Mouse (Mus musculus) gastrocnemius, adult 8-10 months (tissue): ENCODE data around the gene Slc6a11. TPM values are rescaled to one million over a fixed set of nuclear protein-coding genes. Genes with fewer than 3 reads are reported as not detected.

Source experiments
- DNase-seq, 2 experiments: peaks; one replicate each; pipeline ENCODE4 v3.0.0; 2022; ENCODE audit warnings: low spot score in 2 of 2
- total RNA-seq, 4 experiments: library from RNA; stranded (reverse); gene quantifications; 2 replicates each; pipeline ENCODE4 v1.2.4; 2022

Gene Slc6a11
- under 1 TPM in 1 of 4 experiments, not detected in 3; 0.20 TPM for total RNA-seq

DNA sequence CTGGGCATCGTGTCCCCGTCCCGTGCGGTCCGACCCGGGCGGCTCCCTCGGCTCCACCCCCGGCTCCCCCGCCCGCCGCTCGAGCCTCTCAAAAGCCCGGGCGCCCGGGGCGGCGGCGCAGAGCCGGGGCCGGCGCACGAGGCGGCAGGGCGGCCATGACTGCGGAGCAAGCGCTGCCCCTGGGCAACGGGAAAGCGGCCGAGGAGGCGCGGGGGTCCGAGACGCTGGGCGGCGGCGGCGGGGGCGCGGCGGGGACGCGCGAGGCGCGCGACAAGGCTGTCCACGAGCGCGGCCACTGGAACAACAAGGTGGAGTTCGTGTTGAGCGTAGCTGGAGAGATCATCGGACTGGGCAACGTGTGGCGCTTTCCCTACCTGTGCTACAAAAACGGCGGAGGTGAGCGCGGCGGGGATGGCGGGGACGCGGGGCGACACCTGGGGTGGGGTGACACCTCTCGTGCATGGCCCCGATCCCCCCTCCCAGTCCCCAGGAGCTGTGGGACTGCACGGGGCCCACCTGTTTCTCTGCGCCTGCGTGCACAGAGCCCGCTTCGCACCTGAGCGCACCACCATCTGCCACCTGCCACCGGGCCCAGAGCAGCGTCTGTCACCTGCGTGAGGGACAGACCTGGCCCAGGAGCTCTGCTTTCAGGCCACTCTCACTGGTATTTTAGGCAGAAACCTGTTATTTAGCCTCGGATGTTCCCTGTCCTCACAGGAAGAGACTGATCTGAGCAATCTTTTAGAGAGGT lies at the start of gene Slc6a11:
Gene Slc6a11, plus strand, starts transcription at position 120 of the 751 bp plus-strand sequence.
- no peak for DNase-seq

DNA sequence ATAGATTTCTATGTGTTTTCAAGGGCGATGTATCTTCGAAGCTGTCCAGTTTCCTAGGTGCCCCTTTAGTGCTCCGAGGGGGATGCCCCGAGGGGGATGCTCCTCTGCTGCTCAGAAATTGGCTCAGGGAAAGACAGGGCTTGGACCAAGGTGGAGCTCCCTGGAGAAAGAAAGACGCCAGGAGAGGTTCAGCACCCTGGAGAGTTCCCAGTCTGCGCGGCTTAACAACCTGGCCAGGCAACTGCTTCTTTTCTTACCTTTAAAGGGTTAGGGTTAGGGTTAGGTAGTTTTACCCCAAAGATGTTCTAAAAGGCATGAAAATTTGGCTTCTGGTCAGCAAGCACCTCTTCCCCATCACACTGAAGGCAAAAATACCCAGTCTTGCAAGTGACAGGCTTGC lies 43.9 kb upstream of the Slc6a11 start:
- DNase-seq, result no peak

DNA sequence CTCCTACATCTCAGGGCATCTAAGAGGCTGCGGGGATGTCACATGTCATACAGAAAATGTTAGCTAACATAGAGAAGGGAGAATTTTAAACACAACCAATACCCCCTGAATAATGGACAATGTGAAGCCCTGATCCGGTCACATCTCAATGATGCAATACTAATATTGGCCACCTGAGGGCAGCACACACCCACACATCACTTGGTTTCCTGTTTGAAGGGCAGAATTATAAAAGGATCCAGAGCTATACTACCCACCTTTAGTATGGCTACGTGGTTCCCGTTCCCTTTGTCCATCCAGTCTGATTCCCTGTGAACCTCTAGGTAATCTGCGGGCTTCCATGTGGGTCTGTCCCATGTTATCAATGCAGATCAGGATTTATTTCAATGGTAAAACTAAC lies 41.4 kb upstream of the Slc6a11 start:
- peak in 1 of 2 experiments; percentile 16 for DNase-seq

DNA sequence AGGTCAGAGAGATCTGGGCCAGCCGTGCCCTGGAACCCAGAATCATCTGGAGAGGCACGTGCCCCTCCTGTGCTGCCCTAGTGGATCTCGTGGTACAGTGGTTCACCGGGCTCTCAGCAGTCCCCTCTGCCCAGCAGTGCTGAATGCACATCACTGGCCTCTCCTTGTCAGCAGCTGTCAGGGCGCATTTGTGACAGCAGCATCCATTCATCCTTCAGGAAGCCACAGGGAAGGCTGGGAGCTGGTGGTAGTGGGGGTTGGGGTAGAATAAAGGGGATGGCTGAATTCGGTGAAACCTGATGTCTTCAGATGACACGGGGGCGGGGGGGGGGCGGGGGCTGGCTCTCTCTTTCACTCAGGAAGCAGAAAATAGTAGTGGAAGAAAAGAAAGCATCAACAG lies 38.8 kb upstream of the Slc6a11 start:
- DNase-seq, result no peak

DNA sequence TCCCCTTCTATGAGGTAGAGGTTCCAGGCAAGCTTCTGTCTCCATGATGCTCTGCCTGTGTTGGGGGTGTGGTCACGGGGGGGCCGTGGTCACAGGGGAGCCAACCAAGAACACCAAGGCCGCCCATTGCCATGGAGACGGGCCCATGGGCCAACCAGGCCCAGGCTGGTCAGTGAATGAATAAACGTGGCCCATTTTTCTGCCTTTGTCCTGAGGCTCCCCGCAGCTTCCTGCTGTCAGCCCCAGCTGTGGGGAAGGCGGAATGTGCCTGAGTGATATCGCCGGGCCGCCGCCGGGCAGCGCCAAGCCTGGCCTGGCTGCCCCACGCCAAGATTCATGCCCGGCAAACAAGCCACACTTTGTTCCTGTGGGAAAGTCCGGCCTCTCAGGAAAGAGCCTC lies 36.8 kb upstream of the Slc6a11 start:
- no peak for DNase-seq

DNA sequence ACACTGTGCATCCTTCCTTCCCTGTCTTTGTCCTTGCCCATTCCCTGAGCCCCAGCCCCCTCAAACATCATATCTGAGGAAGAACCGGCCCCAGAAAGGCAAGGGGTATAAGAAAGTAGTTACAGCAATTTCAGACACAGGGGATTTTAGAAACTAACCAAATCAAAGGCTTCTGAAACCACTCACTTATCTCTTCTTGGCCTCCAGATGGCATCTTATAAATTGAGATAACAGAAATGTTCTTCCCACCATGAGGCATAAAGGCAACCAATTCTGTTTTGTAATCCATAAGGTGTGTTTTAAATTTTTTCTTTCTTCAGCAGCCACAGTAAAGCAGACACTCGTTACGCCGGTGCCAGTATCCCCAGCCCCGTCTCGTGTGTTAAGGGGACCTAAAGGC lies 34.5 kb upstream of the Slc6a11 start:
- DNase-seq, result no peak

DNA sequence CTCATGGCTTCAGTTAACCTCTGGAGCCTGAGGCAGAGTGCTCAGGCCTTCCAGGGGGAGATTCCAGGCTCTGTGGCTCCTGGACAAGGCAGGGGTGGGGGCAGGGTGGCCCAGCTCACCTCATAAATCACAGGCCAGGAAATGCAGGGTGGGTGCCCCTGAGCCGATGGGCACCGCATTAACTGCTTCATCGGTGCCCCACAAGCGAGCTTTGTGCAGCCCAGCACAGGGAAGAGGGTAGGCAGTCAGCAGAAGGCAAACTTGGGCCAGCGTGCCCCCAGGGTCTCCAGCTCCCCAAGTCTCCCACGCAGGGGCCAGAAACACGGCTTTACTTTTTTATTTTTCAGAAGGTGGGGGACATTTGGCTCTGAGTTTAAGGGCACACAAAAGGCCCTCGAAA lies 29.1 kb upstream of the Slc6a11 start:
- DNase-seq, result no peak

DNA sequence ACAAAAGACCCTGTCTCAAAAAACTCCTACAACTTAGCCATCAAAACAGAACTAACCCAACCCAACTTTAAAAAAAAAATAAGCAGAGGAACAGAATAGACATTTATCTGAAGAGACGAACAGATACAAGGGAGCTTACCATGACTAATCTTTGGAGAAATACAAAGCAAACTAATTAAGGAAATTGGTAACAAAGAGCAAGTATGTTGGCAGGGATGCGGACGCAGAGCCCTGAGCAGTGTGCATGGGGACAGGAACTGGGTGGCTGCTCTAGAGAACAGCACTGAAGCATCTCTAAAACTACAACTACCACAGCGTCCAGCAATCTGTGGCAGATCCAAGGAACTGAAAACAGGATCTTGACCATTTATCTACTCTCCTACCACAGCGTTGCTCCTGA lies 11.5 kb upstream of the Slc6a11 start:
- no peak for DNase-seq

DNA sequence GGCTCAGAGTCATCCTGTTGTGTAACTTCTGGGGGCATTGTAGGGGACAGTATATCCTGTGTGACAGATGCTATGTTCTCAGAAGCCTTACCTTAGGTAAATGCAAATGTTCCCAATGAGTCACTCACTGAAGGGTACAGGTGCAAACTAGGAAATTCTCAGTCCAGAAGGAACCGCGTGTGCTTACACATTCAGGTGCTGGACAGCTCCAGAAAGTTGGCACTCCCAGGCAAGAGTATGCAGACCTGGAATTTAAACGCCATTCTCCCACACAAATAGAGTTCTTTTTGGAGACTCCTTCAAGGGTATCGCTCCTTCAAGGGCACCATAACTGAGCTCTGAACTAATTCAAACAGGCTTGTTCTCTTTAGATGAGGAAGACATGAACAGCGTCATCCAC lies 5.5 kb upstream of the Slc6a11 start:
- DNase-seq, result no peak

DNA sequence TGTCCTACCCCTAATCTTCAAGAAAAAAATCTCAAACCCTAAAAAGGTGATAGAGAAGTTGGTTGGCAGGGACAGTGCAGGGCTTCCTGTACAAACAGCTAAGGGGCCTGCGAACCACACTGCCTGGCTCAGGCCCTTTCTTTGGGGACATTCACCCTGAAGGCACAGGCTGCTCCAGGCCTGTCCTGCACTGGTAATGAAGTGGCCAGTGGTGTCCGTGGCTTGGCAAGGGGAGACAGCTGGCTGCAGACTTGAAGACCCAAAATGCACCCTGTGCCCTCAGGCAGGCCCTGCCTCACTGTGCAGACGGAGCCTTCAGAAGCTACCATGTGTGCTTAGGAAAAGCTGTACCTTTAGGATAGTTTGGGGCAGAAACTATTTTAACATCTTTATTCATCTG lies 1.4 kb downstream of the Slc6a11 start:
- no peak for DNase-seq

DNA sequence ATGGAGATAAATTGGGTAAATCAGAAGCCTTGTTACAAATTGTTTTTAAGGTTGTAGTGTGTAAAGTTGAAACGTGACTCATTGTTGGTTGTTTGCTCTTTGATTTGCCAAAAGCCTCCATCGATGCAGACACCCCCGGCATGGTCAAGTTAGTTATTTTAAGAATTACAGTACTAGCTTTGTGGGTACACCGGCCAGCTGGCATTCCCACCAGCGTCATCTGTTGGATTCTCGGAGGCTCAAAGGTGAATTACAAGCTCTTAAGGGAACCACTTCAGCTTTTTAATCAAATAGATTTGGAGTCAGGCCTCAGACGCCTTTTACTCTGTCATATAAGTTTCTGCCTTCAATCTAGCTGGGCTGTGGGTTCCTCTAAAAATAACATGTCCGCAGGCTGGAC lies 1.9 kb downstream of the Slc6a11 start:
- no peak for DNase-seq

DNA sequence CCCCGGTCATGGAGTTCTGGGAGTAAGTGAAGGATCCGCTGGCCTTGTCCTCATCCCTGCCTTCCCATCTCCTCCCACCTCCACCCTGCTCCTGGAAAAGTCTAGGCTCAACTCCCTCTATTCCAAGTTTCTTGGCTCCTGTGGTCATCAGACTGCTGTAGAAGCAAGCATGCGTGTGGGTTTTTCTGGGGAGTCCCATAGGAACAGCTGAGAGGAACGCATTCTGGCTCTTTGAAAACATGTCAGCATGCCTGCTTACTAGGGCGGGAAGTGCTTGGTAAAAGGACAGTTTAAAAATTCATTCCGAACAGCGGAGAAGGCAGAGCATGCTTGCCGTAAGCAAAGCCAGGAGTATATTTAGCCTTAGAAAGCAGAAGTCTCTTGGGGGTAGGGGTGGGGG lies 7.9 kb downstream of the Slc6a11 start:
- DNase-seq, result no peak

DNA sequence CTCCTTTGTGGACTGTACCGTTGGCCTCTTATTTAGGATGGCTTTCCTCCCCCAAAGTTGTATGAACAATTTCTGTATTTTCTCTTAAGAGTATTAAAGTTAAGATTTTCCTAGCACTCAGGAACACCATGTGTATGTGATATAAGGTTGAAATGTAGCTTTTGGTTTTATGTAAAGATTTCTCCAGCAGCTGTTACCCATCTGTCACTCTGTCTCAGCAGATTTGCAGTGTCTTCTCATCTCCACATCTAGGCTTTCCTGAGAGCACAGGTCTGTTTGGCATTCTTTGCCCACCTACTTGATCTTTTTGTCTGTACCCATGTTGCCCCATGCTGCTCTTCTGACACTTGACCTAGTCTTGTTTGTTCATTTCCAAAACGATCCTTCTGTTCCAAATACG lies 10.4 kb downstream of the Slc6a11 start:
- DNase-seq, result no peak

DNA sequence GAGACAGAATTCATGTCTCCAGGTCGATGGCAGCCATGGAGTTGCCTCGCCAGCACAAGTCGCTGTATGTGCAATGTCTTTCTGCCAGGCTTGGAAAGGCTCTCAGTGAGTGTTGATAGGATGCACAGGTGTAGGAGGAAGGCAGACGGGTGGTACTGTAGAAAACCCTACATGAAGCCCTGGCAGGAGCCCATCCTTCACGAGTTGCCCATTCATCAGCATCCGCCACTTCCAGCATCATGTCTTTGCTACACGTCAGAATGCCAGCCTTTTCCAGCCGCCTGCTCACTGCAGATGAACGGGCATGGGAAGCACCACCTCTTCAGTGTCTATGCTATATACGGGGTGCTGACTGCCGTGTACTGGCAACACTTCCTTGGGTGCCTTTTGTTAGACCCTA lies 11.4 kb downstream of the Slc6a11 start:
- DNase-seq, result no peak

DNA sequence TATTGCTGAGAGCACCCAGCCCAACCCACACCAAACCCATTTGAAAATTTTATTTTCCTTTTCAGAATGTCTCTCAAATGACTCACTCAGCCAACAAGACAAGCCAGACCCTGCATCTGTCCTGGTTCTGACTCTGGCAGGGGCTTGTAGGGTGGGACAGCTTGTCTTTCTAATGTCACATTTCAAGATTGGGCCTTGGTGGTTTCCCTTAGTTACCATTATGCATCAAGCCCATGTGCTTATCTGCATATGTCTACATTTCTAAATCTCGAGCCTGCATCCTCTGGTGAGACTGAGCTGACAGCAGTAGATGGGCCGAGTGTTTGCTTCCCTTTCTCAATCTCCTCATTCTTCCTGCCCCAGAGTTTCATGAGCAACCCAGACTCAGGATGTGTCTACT lies 12.5 kb downstream of the Slc6a11 start:
- DNase-seq, result no peak

DNA sequence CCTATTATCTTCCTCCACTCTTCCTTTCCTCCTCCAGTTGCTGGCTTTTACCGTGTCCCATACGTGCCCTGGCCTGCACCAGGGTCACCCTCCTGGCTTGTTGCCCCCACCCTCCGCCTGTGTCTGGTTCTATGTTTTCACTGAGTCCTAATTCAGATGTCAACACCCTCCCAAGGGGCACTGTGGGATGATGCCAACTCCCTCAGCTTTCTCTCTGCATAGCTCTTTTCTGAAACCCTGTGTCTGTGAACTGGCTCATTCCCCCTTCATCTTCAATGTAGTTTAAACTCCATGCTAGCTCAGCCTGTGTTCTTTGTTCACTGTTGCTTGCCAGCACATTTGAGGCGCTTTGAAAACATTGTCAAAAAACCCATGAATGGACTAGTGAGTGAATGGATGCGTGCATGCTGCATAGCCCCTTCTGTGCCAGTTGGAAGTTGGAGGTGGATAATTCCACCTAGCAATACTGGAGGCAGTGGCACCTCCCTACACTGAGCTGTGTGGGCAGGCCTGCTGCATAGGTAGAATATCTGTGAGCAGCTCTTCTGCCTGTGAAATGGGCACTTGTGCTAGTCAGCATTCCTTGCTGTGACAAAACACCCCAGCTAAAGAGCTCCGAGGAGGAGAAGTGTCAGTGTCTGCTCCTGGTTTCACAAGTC lies 13.5 kb downstream of the Slc6a11 start:
- no peak for DNase-seq

DNA sequence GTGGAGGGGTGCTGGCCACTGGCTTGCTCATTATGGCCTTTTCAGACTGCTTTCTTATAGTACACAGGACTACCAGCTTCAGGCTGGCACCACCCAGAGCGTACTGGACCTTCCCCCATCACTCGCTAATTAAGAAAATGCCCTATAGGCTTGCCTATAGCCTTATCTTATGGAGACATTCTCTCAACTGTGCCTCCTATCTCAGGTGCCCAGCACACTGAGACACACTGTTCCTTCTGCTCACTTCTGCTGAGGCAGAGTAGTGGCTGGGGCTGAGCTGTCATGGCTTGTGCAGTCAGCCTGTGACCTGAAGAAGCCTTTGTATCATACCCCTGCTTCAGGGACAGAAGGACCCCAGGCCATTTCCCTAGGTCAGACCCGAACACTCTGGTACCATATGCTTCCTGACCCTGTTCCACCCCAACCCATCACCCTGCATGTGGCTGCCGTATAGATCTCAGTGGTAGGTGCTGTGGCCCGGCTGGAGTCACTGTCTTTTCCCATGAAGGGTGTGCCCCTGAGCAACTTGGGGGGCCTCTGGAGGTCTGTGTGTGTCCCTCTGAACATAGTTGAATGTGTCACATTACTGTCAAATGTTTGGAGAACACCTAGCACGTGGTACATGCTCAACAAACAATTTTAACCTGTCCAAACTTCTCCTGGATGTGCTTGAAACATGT lies 14.7 kb downstream of the Slc6a11 start:
- DNase-seq, result no peak

DNA sequence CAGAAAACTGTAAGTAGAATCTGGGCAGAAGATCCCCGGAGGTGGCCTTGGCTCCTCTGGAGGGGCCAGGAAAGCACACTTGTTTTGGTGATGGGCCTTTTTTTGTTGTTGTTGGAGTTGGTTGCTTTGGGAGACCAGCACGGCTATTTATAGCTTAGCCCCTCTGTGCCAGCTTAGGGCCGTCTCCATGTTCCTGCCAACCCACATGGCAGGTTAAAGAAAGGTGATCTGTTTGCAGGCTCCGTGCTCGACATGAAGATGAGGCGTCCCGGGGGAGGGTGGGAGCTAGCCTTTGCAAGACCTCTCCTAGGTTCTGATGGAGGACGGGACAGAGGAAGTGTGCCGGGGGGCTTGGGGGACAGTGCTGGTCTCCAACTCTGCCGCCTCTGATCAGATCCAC lies 24.7 kb downstream of the Slc6a11 start:
- DNase-seq, result no peak

DNA sequence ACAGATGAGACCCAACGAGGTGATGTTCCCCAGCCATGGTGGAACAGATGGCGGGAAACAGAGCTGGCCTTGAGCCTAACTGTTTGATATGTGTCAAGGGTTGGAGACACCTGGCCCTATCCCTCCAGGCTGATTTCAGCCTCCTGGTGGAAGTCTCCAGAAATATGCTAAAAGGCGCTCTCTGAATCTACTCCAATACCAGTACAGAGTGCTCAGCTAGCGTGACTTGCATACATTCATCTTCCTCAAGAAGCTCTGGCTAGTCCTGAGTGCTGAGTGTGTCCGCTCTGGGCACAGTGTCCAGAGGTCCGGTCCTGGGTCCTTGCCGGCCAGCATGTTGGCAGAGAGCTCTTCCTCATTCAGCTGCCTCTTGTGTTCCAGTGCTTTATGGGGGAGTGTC lies 27.8 kb downstream of the Slc6a11 start:
- DNase-seq, result no peak

DNA sequence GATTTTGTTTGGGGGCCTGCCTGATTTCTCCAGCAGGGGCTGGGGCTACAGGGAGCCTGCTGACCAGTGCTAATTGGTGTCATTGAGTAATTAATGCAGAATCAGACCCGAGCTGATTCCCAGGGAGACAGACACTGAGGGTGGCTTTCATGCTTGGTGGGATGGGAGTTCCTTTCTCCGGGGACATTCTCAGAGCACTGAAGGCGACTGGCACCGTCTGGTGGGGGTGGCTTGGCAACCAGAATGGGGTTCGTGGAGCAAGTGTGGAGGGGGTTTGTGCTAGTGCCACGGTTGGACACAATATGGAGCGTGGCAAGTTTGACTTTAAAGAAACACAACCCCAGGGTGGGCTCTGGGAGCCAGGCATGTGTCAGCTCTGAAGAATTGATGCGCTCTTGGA lies 29.7 kb downstream of the Slc6a11 start:
- DNase-seq, result no peak

DNA sequence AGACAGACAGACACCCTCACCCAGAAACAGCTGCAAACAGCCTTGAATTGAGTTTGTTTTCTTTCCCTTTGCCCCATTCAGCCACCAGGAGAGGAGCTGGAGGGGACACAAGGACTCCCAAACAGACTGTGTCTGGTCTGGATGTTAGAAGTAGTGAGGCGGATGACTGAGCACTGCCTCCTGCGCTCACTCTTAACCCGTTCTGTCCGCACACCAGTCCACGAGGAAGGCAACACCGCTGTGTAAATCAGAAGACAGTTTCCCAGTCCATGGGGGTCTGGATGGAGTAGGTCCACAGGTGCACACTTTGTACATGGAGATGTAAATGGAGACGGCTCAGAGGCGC lies 43.0 kb downstream of the Slc6a11 start:
- no peak for DNase-seq

DNA sequence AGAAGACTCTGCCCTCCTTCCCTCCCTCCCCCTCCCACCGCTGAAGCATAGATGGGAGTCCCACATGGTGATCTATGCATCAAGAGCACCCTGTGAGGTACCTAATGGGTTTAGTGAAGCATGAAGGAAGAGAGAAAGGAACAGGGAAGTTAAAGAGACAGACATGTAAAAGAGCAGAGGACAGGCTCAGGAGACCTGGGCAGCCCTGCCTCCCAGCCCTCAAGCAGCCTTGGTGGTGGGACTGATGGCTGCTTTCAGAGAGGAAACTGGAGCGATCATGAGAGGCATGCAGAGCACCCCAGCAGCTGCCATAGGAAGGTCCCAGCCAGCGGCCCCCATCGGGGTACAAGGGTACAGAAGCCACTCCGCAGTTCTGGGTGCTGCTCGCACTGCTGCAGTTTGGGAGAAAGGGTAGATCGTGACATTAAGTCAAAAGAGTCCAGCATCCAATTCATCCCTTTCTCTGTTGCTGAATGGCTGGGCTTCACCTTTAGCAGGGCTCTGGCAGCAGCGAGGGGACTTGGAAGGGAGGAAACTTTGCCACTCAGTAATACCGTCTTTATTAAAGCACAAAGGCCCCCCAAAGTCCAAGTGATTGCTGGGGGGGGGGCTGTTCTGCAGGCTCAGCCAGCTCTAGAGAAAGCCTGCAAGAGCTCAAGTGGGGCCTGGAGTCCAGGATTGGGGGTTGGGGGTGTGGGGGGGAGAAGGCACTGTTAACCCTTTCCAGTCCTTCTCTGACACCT lies 43.5 kb downstream of the Slc6a11 start:
- DNase-seq, result no peak
